Comparison of ENCODE assay signal across 18 mouse cellular contexts in the genomic region with DNA sequence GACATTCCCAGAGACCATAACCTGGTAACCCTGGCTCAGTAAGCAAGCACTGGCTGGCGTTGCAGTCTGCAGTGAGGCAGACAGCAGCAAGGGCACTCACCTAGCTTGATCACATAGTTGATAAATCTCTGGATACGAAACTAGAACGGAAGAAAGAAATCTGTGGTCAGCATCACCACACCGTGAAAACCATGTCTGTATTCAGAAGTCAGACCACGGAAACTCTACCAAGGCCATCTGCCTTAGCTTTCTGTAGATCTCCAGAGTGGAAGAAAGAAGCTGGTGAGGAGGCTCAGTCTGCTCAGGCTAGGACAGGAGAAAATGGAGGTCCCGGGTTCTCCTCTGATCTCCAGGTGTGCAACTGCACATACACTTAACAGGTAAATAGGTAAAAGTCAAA. TPM values are rescaled to one million over a fixed set of nuclear protein-coding genes. Genes with fewer than 3 reads are reported as not detected.
"Had no signal": no experiment of that assay in that cellular context is flagged by ENCODE, and none has a peak within 500 bp of the region (broad histone marks: within the 10 kb centered on the region; RNA-seq: fewer than 3 reads in every experiment).

No protein-coding gene starts in this region.

- H3K36me3 ChIP-seq: liver, embryonic 13.5 days; liver, embryonic 15.5 days; midbrain, embryonic 12.5 days; midbrain, embryonic 15.5 days; neural tube, embryonic 12.5 days had no signal

- DNase-seq: liver, embryonic 13.5 days; liver, postnatal 0 days; lung, embryonic 14.5 days; lung, postnatal 14 days; lung, postnatal 36 days; right cerebral cortex, postnatal 25 days; right cerebral cortex, postnatal 4 days; spleen, adult 18-20 months; thymus, adult 18-20 months; thymus, postnatal 14 days; thymus, postnatal 36 days had no signal

- H3K4me3 ChIP-seq: liver, embryonic 13.5 days; liver, embryonic 15.5 days; megakaryocyte, embryonic 14.5 days; midbrain, embryonic 12.5 days; midbrain, embryonic 15.5 days; neural tube, embryonic 12.5 days had no signal

- H3K4me1 ChIP-seq: liver, embryonic 13.5 days; liver, embryonic 15.5 days; midbrain, embryonic 12.5 days; midbrain, embryonic 15.5 days; neural tube, embryonic 12.5 days had no signal

- H3K27ac ChIP-seq: liver, embryonic 13.5 days; liver, embryonic 15.5 days; macrophage; midbrain, embryonic 12.5 days; midbrain, embryonic 15.5 days; neural tube, embryonic 12.5 days had no signal

- H3K9me3 ChIP-seq: liver, embryonic 13.5 days; liver, embryonic 15.5 days; megakaryocyte, embryonic 14.5 days; midbrain, embryonic 12.5 days; midbrain, embryonic 15.5 days; neural tube, embryonic 12.5 days had no signal

- H3K27me3 ChIP-seq: liver, embryonic 13.5 days; liver, embryonic 15.5 days; megakaryocyte, embryonic 14.5 days; midbrain, embryonic 12.5 days; midbrain, embryonic 15.5 days; neural tube, embryonic 12.5 days had no signal

- H3K9ac ChIP-seq: liver, embryonic 13.5 days; liver, embryonic 15.5 days; liver, postnatal 0 days; lung, embryonic 14.5 days; midbrain, embryonic 12.5 days; midbrain, embryonic 15.5 days; neural tube, embryonic 12.5 days had no signal

RNA-seq across cellular contexts. Expression of gene Npl, which starts 40.8 kb away (rescaled TPM):
- total RNA-seq: neutrophil, adult 5-6 weeks had no signal
